In the genomic region with DNA sequence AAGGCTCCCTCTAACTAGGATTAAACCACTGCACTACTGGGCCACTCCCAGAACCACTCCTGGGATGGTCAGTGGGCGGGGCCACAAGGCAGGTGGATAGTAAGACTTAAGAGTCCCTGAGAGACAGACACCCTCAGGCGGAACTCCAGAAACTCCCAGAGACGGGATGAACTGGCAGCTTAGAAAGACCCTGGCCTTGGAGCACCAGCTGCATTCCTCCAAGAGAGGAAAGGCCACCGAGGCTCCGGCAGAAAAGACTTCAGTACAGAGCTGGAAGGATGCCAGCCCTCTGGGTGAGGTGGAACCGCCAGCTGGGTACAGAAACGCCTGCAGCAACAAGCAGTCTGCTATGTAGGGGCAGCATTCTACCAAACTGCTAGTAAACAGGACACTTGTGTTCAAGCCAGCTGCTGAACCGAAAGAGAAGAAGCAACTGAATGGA, we compare ENCODE assay signal across 8 mouse cellular contexts.
A peak's percentile ranks its signal among the peaks of the same experiment; 100 is the strongest.
DNase-seq lines count a peak whose midpoint lies in the region; ATAC-seq and TF ChIP-seq lines count a peak whose summit lies in the region.

No protein-coding gene starts in this region.

- no peaks in the 10 kb centered on the region for H3K27me3 ChIP-seq in midbrain, embryonic 14.5 days (ENCODE audit: control insufficient read depth, insufficient read depth, low read length)

- WGBS in midbrain, embryonic 14.5 days = 46% methylated on average over 8 of the region's 8 CpGs

- peak; percentile 66 for ATAC-seq in midbrain, embryonic 14.5 days (ENCODE audit: low FRiP score, low TSS enrichment)
- no peak for ATAC-seq in megakaryocyte, adult 5-6 weeks (ENCODE audit: poor library complexity, severe bottlenecking)

- H3K4me3 ChIP-seq in embryonic fibroblast, embryonic 13.5 days (ENCODE audit: insufficient read depth, low read length) = no peak overlapping the region
- H3K4me3 ChIP-seq in midbrain, embryonic 14.5 days (replicated peaks; ENCODE audit: low read depth, low read length) = no peak overlapping the region

- DNase-seq in 3134 (ENCODE audit: extremely low read depth, insufficient read length, low spot score) (peak; percentile 82), NIH3T3 (ENCODE audit: low read depth) (peak; percentile 50)
- peak; percentile 77 to 78 for DNase-seq in heart, postnatal 10 days
- DNase-seq in layer of hippocampus, adult 9-11 months = peak; percentile 88
- DNase-seq in midbrain, embryonic 14.5 days = peak; percentile 86
- peak; percentile 75 for DNase-seq in testis, postnatal 14 days (ENCODE audit: low spot score)

- H3K4me1 ChIP-seq in embryonic fibroblast, embryonic 13.5 days (ENCODE audit: control insufficient read depth, insufficient read depth, low read length) = peaks cover 8% of the 10 kb centered on the region
- no peaks in the 10 kb centered on the region for H3K4me1 ChIP-seq in midbrain, embryonic 14.5 days (ENCODE audit: control insufficient read depth, insufficient read depth, low read length)

- H3K36me3 ChIP-seq in midbrain, embryonic 14.5 days (ENCODE audit: control insufficient read depth, insufficient read depth, low read length) = no peaks in the 10 kb centered on the region

- peak overlapping the region; percentile 99 for H3K27ac ChIP-seq in embryonic fibroblast, embryonic 13.5 days (ENCODE audit: insufficient read depth, low read length)
- H3K27ac ChIP-seq in midbrain, embryonic 14.5 days (replicated peaks; ENCODE audit: low read depth, low read length) = 0 out of 2 replicates have a peak overlapping the region, but pooled peaks have one; percentile 47

- intact Hi-C loops in heart, postnatal 10 days (cut with DNase I) = loop anchor here (2.0 kb wide), 1 partner anchor 23 kb away; no protein-coding TSS in a partner anchor

- no peak overlapping the region for H3K4me2 ChIP-seq in midbrain, embryonic 14.5 days (ENCODE audit: low read length)

- TF ChIP-seq CTCF in embryonic fibroblast, embryonic 13.5 days (IDR thresholded peaks at IDR 0.05; ENCODE audit: borderline replicate concordance, insufficient read depth, low read length) = no peak

- H3K9me3 ChIP-seq in midbrain, embryonic 14.5 days (ENCODE audit: control insufficient read depth, low read length) = no peaks in the 10 kb centered on the region

- no peak overlapping the region for H3K9ac ChIP-seq in midbrain, embryonic 14.5 days (replicated peaks; ENCODE audit: low read length)

- no peak for TF ChIP-seq POLR2A in embryonic fibroblast, embryonic 13.5 days (IDR thresholded peaks at IDR 0.05; ENCODE audit: low read depth, low read length)
